Mouse (Mus musculus): ENCODE results near the gene Gadd45gip1. TPM values are rescaled to one million over a fixed set of nuclear protein-coding genes. Genes with fewer than 3 reads are reported as not detected.

Gadd45gip1 gene
- polyA plus RNA-seq (2014; fragmentation: Illumina TruSeq; extraction: RNeasy Lipid Tissue Mini Kit (QIAGEN cat#74804); ENCODE audit: low replicate concordance): not detected

DNA sequence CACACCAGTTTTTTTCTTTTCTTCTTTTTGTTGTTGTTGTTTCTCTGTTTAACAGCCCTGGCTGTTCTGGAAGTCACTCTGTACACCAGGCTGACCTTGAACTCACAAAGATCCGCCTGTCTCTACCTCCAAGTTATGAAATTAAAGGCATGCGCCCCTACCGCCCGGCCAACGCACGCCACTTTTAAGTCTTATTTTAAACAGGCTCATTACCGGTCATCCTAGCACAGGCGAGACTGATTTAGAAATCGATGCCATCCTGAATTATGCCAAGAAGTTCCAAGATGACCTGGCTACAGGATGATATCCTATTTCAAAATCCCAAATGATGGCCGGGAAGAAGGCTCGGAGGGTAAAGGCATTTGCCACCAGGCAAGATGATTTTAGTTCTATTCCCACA is at the start of gene Gadd45gip1:
Gene Gadd45gip1 (plus strand): TSS at position 33 of the 400 bp plus-strand sequence.

DNA sequence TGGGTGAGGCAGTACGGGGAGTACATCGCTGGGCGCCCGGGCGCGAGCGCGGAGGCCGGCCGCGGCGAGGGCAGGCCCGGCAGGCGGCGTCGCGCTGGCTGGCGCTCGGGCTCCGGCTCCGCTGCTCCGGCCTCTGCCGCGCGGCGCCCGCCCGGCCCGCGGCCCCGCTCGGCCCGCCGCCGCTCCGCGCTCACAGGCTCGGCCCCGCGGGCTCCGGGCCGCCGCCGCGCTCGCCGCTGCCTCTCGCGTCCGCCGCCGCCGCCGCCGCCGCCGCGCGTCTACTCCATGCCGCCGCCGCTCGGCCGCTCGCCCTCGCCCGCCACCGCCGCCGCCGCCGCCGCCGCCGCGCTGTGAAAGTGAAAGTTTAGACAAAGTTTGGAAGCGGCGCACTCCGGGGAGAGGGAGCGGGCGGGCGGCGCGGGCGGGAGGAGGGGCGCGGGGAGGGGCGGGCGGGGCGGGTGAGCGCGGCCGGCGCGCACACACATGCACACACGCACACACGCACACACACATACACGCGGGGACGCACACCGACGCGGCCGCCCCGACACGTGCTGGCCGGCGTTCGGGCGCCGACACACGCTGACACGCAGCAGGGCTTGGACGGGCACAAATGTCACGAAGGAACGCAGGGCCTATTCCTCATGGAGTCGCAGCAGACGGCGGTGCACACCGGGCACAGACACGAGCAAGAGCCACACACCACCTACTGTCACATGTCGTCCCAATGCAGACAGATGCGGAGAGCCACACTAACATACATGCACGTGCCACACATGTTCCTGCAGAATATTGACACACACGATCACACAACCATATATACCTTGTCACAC is 31.1 kb upstream of the Gadd45gip1 start, which contains the start of gene Nfix:
Gene Nfix (minus strand): TSS at position 346 of the 833 bp plus-strand sequence.

GRCm38 (mm10) chr8:84822723-84823122 is 8.6 kb upstream of the Gadd45gip1 start, which contains the start of gene Dand5:
Dand5 (minus strand) TSS chr8:84822823.

DNA sequence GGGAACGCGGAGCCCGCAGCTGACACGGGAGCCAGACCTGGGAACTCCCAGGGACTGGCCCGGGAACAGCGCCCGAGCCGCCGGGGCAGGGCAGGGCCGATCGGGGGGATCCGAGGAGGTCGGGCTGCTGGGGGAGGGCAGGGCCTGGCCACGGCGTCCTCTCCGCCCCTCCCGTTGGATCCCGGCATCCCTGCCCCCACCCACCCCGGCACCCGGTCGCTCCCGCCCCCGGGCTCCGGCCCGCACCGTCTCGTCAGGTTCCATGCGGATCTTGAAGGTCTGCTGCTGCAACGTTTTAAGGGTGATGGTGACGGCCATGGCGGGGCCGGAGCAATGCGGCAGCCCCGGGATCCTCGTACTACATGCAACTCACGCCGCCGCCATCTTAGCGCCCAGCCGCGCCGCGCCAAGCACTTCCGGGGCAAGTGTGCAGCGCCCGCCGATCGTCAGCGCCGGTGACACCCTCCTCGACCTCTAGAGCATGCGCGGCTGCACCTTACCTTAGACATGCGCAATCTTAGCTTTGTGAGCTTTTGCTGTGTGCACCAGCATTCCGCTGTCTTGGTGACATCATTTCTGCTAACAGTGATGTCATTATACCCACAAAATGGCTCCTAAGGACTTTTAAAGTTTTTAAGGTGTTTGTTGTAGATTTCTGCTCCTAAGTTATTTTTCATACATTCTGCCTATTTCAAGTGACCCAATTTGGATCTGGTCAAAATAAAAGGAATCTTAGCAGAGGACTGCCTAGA is 9.1 kb downstream of the Gadd45gip1 start, which contains the start of gene Rad23a:
Gene Rad23a (minus strand): TSS at position 418 of the 752 bp plus-strand sequence.

GRCm38 (mm10) chr8:84846722-84847572 is 15.6 kb downstream of the Gadd45gip1 start, which contains the start of gene Calr:
Calr (minus strand) TSS chr8:84846934.

DNA sequence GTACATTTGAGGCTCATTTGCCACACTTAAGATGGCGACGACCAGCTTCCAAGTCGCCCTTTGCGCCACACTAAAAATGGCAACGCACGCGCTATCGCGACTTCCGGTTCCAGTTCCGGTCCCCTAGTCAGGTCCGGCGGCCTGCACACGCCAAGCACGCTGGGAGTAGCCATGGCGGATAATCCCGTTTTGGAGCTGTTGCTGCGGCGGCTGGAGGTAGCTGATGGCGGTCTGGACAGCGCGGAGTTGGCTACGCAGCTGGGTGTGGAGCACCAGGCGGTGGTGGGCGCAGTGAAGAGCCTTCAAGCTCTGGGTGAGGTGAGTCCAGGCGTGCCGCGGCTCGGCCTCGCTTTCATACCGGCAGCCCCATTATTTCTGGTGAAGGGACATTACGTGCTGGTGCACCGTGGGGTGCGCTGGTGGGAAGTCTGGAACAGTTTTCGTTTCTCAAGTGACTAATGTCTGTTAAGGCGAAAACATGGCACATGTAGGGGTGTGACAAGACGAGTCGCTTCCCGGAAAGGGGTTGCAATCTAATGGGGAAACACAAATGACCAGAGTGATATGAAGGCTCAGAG is 25.6 kb downstream of the Gadd45gip1 start, which contains the start of gene Farsa:
Gene Farsa (plus strand): TSS at position 126 of the 578 bp plus-strand sequence.

GRCm38 (mm10) chr8:84871376-84872308 is 40.3 kb downstream of the Gadd45gip1 start, which contains the start of gene Syce2:
Syce2 (plus strand) TSS chr8:84872111.

Other genes with a start within 250 kb of the Gadd45gip1 start
- 3.3 TPM for gene Ier2, start 168.7 kb upstream of the Gadd45gip1 start, polyA plus RNA-seq (2014; fragmentation: Illumina TruSeq; extraction: RNeasy Lipid Tissue Mini Kit (QIAGEN cat#74804); ENCODE audit: low replicate concordance)
- gene Trmt1, start 145.2 kb upstream of the Gadd45gip1 start, polyA plus RNA-seq (2014; fragmentation: Illumina TruSeq; extraction: RNeasy Lipid Tissue Mini Kit (QIAGEN cat#74804); ENCODE audit: low replicate concordance): 4.4 TPM
- 0.56 TPM for gene Nacc1, start 143.7 kb upstream of the Gadd45gip1 start, polyA plus RNA-seq (2014; fragmentation: Illumina TruSeq; extraction: RNeasy Lipid Tissue Mini Kit (QIAGEN cat#74804); ENCODE audit: low replicate concordance)
- not detected for gene Lyl1, start 130.1 kb upstream of the Gadd45gip1 start, polyA plus RNA-seq (2014; fragmentation: Illumina TruSeq; extraction: RNeasy Lipid Tissue Mini Kit (QIAGEN cat#74804); ENCODE audit: low replicate concordance)
- gene G430095P16Rik, start 108.5 kb upstream of the Gadd45gip1 start, polyA plus RNA-seq (2014; fragmentation: Illumina TruSeq; extraction: RNeasy Lipid Tissue Mini Kit (QIAGEN cat#74804); ENCODE audit: low replicate concordance): not detected
- 6.2 TPM for gene Nfix, start 31.2 kb upstream of the Gadd45gip1 start, polyA plus RNA-seq (2014; fragmentation: Illumina TruSeq; extraction: RNeasy Lipid Tissue Mini Kit (QIAGEN cat#74804); ENCODE audit: low replicate concordance)
- 0.89 TPM for gene Dand5, start 8.7 kb upstream of the Gadd45gip1 start, polyA plus RNA-seq (2014; fragmentation: Illumina TruSeq; extraction: RNeasy Lipid Tissue Mini Kit (QIAGEN cat#74804); ENCODE audit: low replicate concordance)
- gene Rad23a, start 9.1 kb downstream of the Gadd45gip1 start, polyA plus RNA-seq (2014; fragmentation: Illumina TruSeq; extraction: RNeasy Lipid Tissue Mini Kit (QIAGEN cat#74804); ENCODE audit: low replicate concordance): 1.3 TPM
- 432 TPM for gene Calr, start 15.4 kb downstream of the Gadd45gip1 start, polyA plus RNA-seq (2014; fragmentation: Illumina TruSeq; extraction: RNeasy Lipid Tissue Mini Kit (QIAGEN cat#74804); ENCODE audit: low replicate concordance)
- gene Farsa, start 25.5 kb downstream of the Gadd45gip1 start, polyA plus RNA-seq (2014; fragmentation: Illumina TruSeq; extraction: RNeasy Lipid Tissue Mini Kit (QIAGEN cat#74804); ENCODE audit: low replicate concordance): 1.9 TPM
- gene Syce2, start 40.6 kb downstream of the Gadd45gip1 start, polyA plus RNA-seq (2014; fragmentation: Illumina TruSeq; extraction: RNeasy Lipid Tissue Mini Kit (QIAGEN cat#74804); ENCODE audit: low replicate concordance): 10.3 TPM
- gene Gcdh, start 62.4 kb downstream of the Gadd45gip1 start, polyA plus RNA-seq (2014; fragmentation: Illumina TruSeq; extraction: RNeasy Lipid Tissue Mini Kit (QIAGEN cat#74804); ENCODE audit: low replicate concordance): 33.1 TPM
- gene Klf1, start 70.4 kb downstream of the Gadd45gip1 start, polyA plus RNA-seq (2014; fragmentation: Illumina TruSeq; extraction: RNeasy Lipid Tissue Mini Kit (QIAGEN cat#74804); ENCODE audit: low replicate concordance): not detected
- 3.7 TPM for gene Dnase2a, start 77.0 kb downstream of the Gadd45gip1 start, polyA plus RNA-seq (2014; fragmentation: Illumina TruSeq; extraction: RNeasy Lipid Tissue Mini Kit (QIAGEN cat#74804); ENCODE audit: low replicate concordance)
- not detected for gene Mast1, start 105.8 kb downstream of the Gadd45gip1 start, polyA plus RNA-seq (2014; fragmentation: Illumina TruSeq; extraction: RNeasy Lipid Tissue Mini Kit (QIAGEN cat#74804); ENCODE audit: low replicate concordance)
- not detected for gene Rtbdn, start 115.5 kb downstream of the Gadd45gip1 start, polyA plus RNA-seq (2014; fragmentation: Illumina TruSeq; extraction: RNeasy Lipid Tissue Mini Kit (QIAGEN cat#74804); ENCODE audit: low replicate concordance)
- not detected for gene Gm49661, start 137.9 kb downstream of the Gadd45gip1 start, polyA plus RNA-seq (2014; fragmentation: Illumina TruSeq; extraction: RNeasy Lipid Tissue Mini Kit (QIAGEN cat#74804); ENCODE audit: low replicate concordance)
- gene Prdx2, start 138.1 kb downstream of the Gadd45gip1 start, polyA plus RNA-seq (2014; fragmentation: Illumina TruSeq; extraction: RNeasy Lipid Tissue Mini Kit (QIAGEN cat#74804); ENCODE audit: low replicate concordance): 14.6 TPM
- gene Rnaseh2a, start 138.2 kb downstream of the Gadd45gip1 start, polyA plus RNA-seq (2014; fragmentation: Illumina TruSeq; extraction: RNeasy Lipid Tissue Mini Kit (QIAGEN cat#74804); ENCODE audit: low replicate concordance): 1.1 TPM
- gene Junb, start 147.2 kb downstream of the Gadd45gip1 start, polyA plus RNA-seq (2014; fragmentation: Illumina TruSeq; extraction: RNeasy Lipid Tissue Mini Kit (QIAGEN cat#74804); ENCODE audit: low replicate concordance): 1.7 TPM
- 34.3 TPM for gene Hook2, start 159.1 kb downstream of the Gadd45gip1 start, polyA plus RNA-seq (2014; fragmentation: Illumina TruSeq; extraction: RNeasy Lipid Tissue Mini Kit (QIAGEN cat#74804); ENCODE audit: low replicate concordance)
- not detected for gene Best2, start 183.0 kb downstream of the Gadd45gip1 start, polyA plus RNA-seq (2014; fragmentation: Illumina TruSeq; extraction: RNeasy Lipid Tissue Mini Kit (QIAGEN cat#74804); ENCODE audit: low replicate concordance)
- 3.8 TPM for gene Asna1, start 193.8 kb downstream of the Gadd45gip1 start, polyA plus RNA-seq (2014; fragmentation: Illumina TruSeq; extraction: RNeasy Lipid Tissue Mini Kit (QIAGEN cat#74804); ENCODE audit: low replicate concordance)
- gene Trir, start 195.3 kb downstream of the Gadd45gip1 start, polyA plus RNA-seq (2014; fragmentation: Illumina TruSeq; extraction: RNeasy Lipid Tissue Mini Kit (QIAGEN cat#74804); ENCODE audit: low replicate concordance): 5.6 TPM
- gene Tnpo2, start 205.4 kb downstream of the Gadd45gip1 start, polyA plus RNA-seq (2014; fragmentation: Illumina TruSeq; extraction: RNeasy Lipid Tissue Mini Kit (QIAGEN cat#74804); ENCODE audit: low replicate concordance): 3.5 TPM
- gene Fbxw9, start 228.5 kb downstream of the Gadd45gip1 start, polyA plus RNA-seq (2014; fragmentation: Illumina TruSeq; extraction: RNeasy Lipid Tissue Mini Kit (QIAGEN cat#74804); ENCODE audit: low replicate concordance): 1.4 TPM
- gene Gm5741, start 236.5 kb downstream of the Gadd45gip1 start, polyA plus RNA-seq (2014; fragmentation: Illumina TruSeq; extraction: RNeasy Lipid Tissue Mini Kit (QIAGEN cat#74804); ENCODE audit: low replicate concordance): not detected
- 17.0 TPM for gene Dhps, start 240.2 kb downstream of the Gadd45gip1 start, polyA plus RNA-seq (2014; fragmentation: Illumina TruSeq; extraction: RNeasy Lipid Tissue Mini Kit (QIAGEN cat#74804); ENCODE audit: low replicate concordance)
- 3.7 TPM for gene Wdr83os, start 249.2 kb downstream of the Gadd45gip1 start, polyA plus RNA-seq (2014; fragmentation: Illumina TruSeq; extraction: RNeasy Lipid Tissue Mini Kit (QIAGEN cat#74804); ENCODE audit: low replicate concordance)
- 2.0 TPM for gene Wdr83, start 249.8 kb downstream of the Gadd45gip1 start, polyA plus RNA-seq (2014; fragmentation: Illumina TruSeq; extraction: RNeasy Lipid Tissue Mini Kit (QIAGEN cat#74804); ENCODE audit: low replicate concordance)

Measured in small intestine, adult 10 weeks (tissue).